Mouse (Mus musculus): ENCODE measurements around the gene Tmcc1. TPM values are rescaled to one million over a fixed set of nuclear protein-coding genes. Genes with fewer than 3 reads are reported as not detected.

Gene Tmcc1
- polyA plus RNA-seq, 1 experiment from 2014 or later, result 15.1 TPM

DNA sequence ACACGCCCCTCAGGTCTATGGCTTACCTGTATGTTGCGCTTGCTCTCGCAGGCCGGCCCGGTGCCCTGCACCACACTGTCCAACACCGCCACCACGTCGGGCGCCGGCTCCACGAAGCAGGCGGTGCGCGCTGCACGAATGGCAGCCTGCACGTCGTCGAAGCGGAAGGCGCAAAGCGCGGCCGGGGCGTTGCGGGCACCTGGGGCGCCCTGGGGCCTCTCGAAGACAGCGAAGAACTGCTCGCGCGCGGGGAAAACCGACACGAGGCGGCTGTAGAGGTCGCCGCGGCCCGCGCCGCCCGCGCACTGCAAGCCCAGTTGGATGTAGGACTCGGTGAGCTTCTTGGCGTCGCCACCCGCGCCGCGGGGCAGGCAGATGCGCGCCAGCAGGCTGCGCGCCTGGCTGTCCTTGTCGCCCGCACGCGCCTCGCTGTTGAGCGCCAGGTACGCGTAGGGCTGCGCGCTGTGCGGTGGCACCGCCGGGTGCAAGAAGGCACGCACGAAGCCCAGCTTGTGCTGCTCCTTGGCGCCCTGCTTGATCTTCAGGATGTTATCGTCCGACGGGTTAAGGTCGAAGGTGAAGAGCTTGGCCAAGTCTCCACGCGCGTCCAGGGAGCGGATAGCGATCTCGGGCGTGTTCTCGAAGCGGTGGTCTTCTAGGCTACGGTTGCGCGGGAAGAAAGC, 199.7 kb downstream of the Tmcc1 start:
- peaks cover 18% of the 10 kb centered on the region for H3K27me3 ChIP-seq (ENCODE audit: insufficient read depth, low read length)
- ATAC-seq (ENCODE audit: insufficient read depth) (no peak), DNase-seq (peak; percentile 53)
- H3K4me2 ChIP-seq, result peak overlapping the region; percentile 91
- 1% methylated on average over 85 of the region's 86 CpGs for WGBS
- TF ChIP-seq CTCF (IDR thresholded peaks at IDR 0.05; ENCODE audit: low read depth), result no peak
- H3K27ac ChIP-seq (ENCODE audit: low read depth), result peak overlapping the region; percentile 94
- peaks cover 21% of the 10 kb centered on the region for H3K36me3 ChIP-seq (ENCODE audit: insufficient read depth)
- H3K9ac ChIP-seq, result peak overlapping the region; percentile 77
- H3K4me3 ChIP-seq (ENCODE audit: low read depth, low read length), result peak overlapping the region; percentile 70
- no peaks in the 10 kb centered on the region for H3K9me3 ChIP-seq (ENCODE audit: low read depth, low read length)
- peaks cover 19% of the 10 kb centered on the region for H3K4me1 ChIP-seq (ENCODE audit: insufficient read depth)

DNA sequence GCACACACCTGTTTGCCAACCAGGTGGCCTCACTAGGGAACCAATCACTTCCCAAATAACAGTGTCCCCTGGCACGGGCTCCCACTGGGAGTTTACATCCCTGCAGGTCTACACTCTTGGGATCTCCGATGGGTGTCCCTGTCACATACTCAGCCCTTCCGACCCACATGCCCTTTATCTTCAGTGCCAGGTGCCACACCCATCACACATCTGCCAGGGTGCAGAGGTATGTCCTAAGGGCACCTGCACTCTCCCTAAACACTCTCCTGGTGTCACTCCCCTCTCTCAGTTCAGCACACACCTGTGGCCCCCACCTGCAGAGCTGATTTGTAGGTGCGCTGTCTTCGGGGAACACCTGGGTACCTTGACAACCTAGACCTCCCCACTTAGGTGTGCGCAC, 200.3 kb downstream of the Tmcc1 start:
- peak overlapping the region; percentile 77 for H3K9ac ChIP-seq
- H3K4me1 ChIP-seq (ENCODE audit: insufficient read depth), result peaks cover 15% of the 10 kb centered on the region
- ATAC-seq (ENCODE audit: insufficient read depth) (no peak), DNase-seq (no peak)
- peak overlapping the region; percentile 94; the same call in 1 of the 2 replicates for H3K27ac ChIP-seq (ENCODE audit: low read depth)
- TF ChIP-seq CTCF (IDR thresholded peaks at IDR 0.05; ENCODE audit: low read depth), result no peak
- peak overlapping the region; percentile 91 for H3K4me2 ChIP-seq
- no peaks in the 10 kb centered on the region for H3K9me3 ChIP-seq (ENCODE audit: low read depth, low read length)
- peak overlapping the region; percentile 70 for H3K4me3 ChIP-seq (ENCODE audit: low read depth, low read length)
- WGBS, result 27% methylated on average over 6 of the region's 6 CpGs
- H3K27me3 ChIP-seq (ENCODE audit: insufficient read depth, low read length), result peaks cover 18% of the 10 kb centered on the region
- H3K36me3 ChIP-seq (ENCODE audit: insufficient read depth), result peaks cover 21% of the 10 kb centered on the region

DNA sequence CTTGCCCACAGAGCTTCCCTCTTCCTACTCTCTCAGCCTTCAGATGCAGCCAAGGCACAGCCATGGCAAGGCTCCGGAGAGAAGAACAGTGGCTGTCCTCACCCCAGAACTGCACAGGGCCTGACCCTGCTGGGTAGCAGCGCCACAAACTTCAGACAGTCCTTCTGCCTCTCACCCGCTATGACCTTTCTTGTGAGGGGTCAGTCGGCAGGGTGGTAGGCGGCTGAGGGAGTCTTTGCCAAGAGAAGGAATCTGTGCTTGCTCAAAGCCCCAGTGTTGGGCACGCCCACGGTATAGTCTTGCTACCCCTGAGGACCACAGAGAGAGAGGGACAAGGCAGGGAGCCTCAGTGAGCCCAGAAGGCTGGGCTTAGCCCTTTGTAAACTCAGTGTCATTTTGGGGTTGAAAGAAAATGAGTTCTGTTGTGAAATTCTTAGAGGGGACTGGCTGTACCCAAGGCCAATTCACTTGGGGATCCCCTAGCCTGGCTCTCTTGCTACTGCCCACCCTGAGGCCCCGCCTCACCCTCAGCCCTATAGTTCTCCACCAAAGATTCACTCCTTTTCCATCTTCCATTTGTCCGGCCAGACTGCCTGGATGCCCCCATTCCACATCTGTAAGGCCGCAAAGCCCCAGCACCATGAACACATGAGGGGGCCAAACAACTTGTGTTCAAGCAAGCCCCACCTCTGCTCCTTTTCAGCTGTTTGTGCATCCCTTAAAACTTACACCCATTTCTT, 201.2 kb downstream of the Tmcc1 start:
- Histone ChIP-seq H3K27me3 (ENCODE audit: insufficient read depth, low read length) (peaks cover 18% of the 10 kb centered on the region), H3K4me1 (ENCODE audit: insufficient read depth) (peaks cover 11% of the 10 kb centered on the region), H3K4me2 (peak overlapping the region; percentile 91), H3K4me3 (ENCODE audit: low read depth, low read length) (peak overlapping the region; percentile 70), H3K36me3 (ENCODE audit: insufficient read depth) (peaks cover 21% of the 10 kb centered on the region), H3K9ac (peak overlapping the region; percentile 77), H3K9me3 (ENCODE audit: low read depth, low read length) (no peaks in the 10 kb centered on the region), H3K27ac (ENCODE audit: low read depth) (peak overlapping the region; percentile 79; the same call in 1 of the 2 replicates)
- no peak for ATAC-seq (ENCODE audit: insufficient read depth)
- 20% methylated on average over 10 of the region's 10 CpGs for WGBS
- no peak for TF ChIP-seq CTCF (IDR thresholded peaks at IDR 0.05; ENCODE audit: low read depth)
- DNase-seq, result peak; percentile 48

DNA sequence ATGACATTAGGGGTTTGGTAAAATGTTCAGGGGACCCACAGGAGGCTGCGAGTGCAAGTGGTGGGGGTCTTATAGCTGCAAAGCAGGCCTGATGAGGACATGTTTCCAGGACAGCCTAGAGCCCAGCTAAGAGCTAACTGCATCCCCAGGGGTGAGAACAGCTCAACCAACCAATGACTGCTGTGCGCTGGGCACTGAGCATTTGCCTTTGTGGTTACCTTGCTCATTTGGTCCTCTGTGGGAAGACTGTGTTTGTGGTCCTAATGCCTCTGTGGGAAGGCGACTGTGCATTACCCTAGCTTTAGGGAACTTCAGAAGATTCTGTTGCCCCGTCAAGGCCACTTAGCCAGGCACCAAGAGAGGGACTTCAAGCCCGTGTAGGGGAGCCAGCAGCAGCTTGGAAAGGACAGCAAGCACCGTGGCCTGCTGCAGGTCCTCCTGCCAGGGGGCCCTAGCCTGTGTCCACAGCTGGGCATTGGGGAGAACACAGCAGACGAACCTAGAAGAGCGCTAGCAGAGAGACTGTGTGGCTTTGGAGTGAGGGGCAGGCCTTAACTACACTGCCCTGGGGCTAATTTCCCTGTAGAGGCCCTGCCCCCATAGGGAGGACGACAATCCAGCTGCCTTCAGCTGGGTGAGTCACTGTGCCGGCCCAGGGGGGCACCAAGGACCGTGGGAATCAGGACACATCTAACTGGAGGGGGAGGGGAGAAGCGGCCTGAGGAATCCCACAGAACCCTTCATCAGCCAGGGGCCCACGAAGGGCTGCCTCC, 202.0 kb downstream of the Tmcc1 start:
- WGBS, result 28% methylated on average over 13 of the region's 13 CpGs
- peak overlapping the region; percentile 70 for H3K4me3 ChIP-seq (ENCODE audit: low read depth, low read length)
- H3K4me2 ChIP-seq, result peak overlapping the region; percentile 91
- H3K9me3 ChIP-seq (ENCODE audit: low read depth, low read length), result no peaks in the 10 kb centered on the region
- TF ChIP-seq CTCF (IDR thresholded peaks at IDR 0.05; ENCODE audit: low read depth), result no peak
- peak overlapping the region; percentile 79; the same call in 1 of the 2 replicates for H3K27ac ChIP-seq (ENCODE audit: low read depth)
- ATAC-seq (ENCODE audit: insufficient read depth) (no peak), DNase-seq (peak; percentile 60)
- H3K4me1 ChIP-seq (ENCODE audit: insufficient read depth), result peaks cover 18% of the 10 kb centered on the region
- H3K36me3 ChIP-seq (ENCODE audit: insufficient read depth), result peaks cover 21% of the 10 kb centered on the region
- H3K9ac ChIP-seq, result peak overlapping the region; percentile 77
- H3K27me3 ChIP-seq (ENCODE audit: insufficient read depth, low read length), result peaks cover 18% of the 10 kb centered on the region

DNA sequence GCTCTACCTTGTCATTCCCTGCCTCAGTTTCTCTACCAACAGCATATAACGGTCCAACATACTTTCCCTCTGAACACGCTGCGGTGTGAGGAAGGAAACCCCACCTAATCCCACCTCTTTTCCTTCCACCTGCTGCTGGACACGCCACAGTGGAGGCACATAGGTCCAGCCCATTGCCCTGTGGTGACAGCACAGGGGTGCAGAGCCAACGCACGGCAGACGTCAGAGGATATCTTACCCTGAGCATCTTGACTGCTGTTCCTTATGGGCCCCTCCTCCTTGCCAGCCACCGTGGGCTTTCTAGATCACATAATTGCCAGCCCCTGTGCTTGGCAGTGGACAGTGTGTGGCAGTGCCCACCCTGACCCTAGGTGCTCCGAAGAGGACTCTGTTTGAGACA, 202.8 kb downstream of the Tmcc1 start:
- Histone ChIP-seq H3K4me2 (peak overlapping the region; percentile 91), H3K27ac (ENCODE audit: low read depth) (no peak overlapping the region), H3K9me3 (ENCODE audit: low read depth, low read length) (no peaks in the 10 kb centered on the region), H3K9ac (peak overlapping the region; percentile 77), H3K27me3 (ENCODE audit: insufficient read depth, low read length) (peaks cover 18% of the 10 kb centered on the region), H3K36me3 (ENCODE audit: insufficient read depth) (peaks cover 21% of the 10 kb centered on the region), H3K4me1 (ENCODE audit: insufficient read depth) (peaks cover 20% of the 10 kb centered on the region), H3K4me3 (ENCODE audit: low read depth, low read length) (peak overlapping the region; percentile 70)
- DNase-seq (no peak), ATAC-seq (ENCODE audit: insufficient read depth) (no peak)
- 79% methylated on average over 9 of the region's 9 CpGs for WGBS
- no peak for TF ChIP-seq CTCF (IDR thresholded peaks at IDR 0.05; ENCODE audit: low read depth)

- Histone ChIP-seq H3K27ac (ENCODE audit: low read depth) (no peak overlapping the region), H3K27me3 (ENCODE audit: insufficient read depth, low read length) (peaks cover 18% of the 10 kb centered on the region), H3K4me1 (ENCODE audit: insufficient read depth) (peaks cover 25% of the 10 kb centered on the region), H3K4me2 (peak overlapping the region; percentile 91), H3K4me3 (ENCODE audit: low read depth, low read length) (peak overlapping the region; percentile 70), H3K9me3 (ENCODE audit: low read depth, low read length) (no peaks in the 10 kb centered on the region), H3K36me3 (ENCODE audit: insufficient read depth) (peaks cover 21% of the 10 kb centered on the region), H3K9ac (peak overlapping the region; percentile 77; the same call in 1 of the 2 replicates)
- TF ChIP-seq CTCF (IDR thresholded peaks at IDR 0.05; ENCODE audit: low read depth), result no peak
- DNase-seq (no peak), ATAC-seq (ENCODE audit: insufficient read depth) (no peak)
- WGBS, result 73% methylated on average over 3 of the region's 3 CpGs
Observed at GRCm38 (mm10) chr6:115990056-115990455, 203.2 kb downstream of the Tmcc1 start.
